Mouse (Mus musculus): ENCODE results near the gene Nfia.

DNA sequence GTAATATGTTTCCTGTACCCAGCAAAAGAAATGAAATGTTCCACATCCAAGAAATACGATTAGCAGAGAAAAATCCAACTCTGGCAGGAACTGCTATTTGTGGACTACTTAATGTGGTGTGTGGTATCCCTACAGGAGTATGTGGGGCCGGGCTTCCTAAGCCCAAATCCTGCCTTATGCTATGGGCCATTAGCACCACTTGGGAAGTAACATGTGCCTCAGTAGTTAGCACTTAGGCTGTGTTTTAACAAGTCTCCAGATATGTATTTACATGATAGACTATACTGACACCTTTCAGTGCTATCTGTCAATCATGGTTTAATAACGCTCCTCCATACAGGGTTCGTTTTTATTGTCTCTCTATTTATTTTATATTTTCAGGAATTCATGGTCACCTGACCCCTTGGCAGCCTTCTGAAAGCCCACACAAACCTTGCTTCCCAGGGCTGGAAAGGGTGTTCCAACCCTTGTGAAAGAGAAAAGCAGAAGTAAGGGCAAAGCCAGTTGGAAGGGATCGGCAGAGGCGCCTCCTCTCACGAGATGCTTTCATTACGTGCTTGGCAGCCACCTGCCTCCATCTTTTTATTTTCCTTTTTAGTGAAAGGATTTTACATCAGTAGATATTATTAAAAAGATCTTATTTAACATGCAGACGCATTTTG is 137.7 kb downstream of the Nfia start:
- TF ChIP-seq CTCF (IDR thresholded peaks at IDR 0.05; ENCODE audit: insufficient read depth, low read depth, low read length) (no peak), POLR2A (IDR thresholded peaks at IDR 0.05; ENCODE audit: insufficient read depth, low read depth, low read length) (no peak)
